Mouse (Mus musculus) right cerebral cortex, postnatal 36 days (tissue): ENCODE results near the gene Sun2.
A peak's percentile ranks its signal among the peaks of the same experiment; 100 is the strongest.

ENCODE experiments used
- DNase-seq, 2 experiments: peaks; one replicate each; pipeline ENCODE4 v3.0.0; 2022; ENCODE audit warnings: low spot score in 2 of 2, mixed read lengths in 1 of 2

Gene Sun2

GRCm38 (mm10) chr15:79686046-79686869, 56.1 kb downstream of the Sun2 start:
- DNase-seq: no peak

DNA sequence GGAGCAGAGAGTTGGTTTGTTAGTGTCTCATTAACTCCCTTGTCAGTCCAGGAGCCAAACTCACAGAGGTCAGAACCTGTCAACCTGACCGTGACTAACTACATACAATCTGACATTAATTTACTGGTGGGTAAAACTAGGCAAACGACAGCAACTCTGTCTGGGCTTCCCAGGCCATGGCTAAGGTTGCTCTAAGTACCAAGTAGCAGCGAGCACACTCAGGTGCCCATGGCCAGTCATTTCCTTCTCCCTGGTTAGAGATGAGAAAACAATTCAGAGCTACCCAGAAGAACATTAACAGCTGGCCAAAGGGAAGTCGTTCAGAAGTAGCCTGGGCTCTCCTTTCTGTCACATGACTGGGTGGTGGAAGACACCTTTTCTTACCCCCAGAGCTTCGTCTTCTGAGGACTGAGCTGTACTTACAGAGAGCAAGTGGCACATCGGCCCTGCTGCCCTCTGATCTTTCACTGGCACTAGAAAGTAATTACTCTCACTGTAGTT, 57.1 kb downstream of the Sun2 start:
- no peak for DNase-seq

DNA sequence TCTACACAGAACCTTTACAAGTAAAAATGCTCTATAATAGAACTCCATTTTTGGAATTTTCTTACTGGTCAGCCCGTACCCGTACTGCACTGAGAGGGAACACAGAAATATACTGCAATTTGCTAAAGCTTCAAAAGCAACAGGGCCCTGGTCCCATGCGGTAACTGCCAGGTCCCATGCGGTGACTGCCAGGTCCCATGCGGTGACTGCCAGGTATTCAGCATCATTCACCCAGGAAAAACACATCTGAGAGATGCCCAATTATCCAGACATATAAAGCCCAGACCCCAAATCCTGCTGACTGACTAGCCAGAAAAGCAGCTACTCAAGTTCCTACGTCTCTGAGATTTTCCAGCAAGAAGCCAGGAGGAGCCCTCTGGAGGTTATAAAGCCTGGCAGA, 57.7 kb downstream of the Sun2 start:
- DNase-seq: no peak

DNA sequence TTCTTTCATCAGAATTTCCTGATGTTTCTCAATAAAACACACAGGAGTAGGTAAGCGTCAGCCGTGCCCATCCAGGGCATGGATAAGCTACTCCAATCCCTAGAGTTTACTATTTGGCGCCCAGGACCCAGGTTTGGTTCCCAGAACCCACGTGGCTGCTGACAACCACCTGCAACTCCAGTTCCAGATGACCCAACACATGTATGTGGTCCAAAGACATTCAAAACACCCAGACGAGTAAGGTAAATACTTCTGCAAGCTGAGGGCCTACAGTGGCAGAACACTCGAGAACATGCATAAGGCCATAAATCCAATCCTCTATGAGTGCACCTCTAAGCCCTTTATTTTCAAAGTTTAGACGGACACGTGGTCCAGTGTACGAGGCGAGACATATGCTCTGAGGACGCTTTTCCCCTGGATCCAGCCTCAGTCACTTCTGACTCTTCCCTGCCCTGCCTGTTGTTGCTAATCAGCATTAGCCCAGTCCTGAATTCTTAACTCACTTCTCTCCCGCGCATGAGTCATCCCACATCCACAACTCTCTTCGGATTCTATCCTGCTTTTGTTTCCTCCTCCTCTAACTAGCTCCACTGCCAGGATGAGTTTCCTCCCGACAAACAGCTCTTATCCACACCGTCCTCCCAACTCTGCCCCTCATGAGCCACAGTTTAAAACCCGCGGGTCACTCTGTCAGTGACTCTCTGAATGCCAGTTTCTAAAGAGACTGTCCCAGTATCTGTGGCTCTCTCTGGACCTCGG, 58.5 kb downstream of the Sun2 start:
- DNase-seq: peak in 1 of 2 experiments; percentile 50

DNA sequence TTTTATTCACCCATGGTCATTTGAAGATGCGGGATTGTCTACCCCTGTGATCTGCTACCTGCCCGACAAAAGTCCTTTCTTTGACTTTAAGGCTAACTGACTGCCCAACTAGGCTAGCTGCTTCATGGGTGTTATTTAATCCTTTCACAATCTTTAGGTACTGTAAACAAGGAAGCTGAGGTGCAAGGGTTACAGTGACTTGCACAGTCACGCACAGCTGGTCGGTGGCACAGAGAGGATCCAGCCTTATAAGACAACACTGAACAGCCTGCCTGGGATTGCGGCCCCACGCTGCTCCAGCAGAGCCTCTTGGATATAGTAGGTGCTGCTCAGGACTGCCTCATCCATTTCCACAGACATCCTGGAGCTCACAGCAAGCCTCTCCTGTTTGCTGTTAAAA, 59.2 kb downstream of the Sun2 start:
- no peak for DNase-seq

DNA sequence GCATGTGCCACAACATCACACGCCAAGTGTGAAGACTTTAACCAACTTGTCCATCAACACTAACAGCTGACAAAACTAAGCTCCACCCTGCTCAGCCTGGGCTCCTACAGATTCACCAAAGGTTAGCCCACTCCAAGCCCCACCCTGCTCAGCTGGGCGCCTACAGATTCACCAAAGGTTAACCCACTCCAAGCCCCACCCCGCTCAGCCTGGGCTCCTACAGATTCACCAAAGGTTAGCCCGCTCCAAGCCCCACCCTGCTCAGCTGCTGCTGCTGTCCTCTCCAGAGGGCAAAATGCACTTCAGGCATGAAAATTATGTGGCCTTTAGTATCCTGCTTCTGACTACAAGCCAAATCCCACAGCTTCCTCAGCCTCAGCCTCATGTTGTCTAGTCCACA, 60.4 kb downstream of the Sun2 start:
- no peak for DNase-seq

- no peak for DNase-seq
These were observed 64.4 kb downstream of the Sun2 start for GRCm38 (mm10) chr15:79677936-79678335.
